Mouse (Mus musculus) cerebellum, adult 9-10 months (tissue): ENCODE measurements around the gene Sgcg.

Experiments used
- DNase-seq: peaks from one replicate; pipeline ENCODE4 v3.0.0; 2022

Sgcg gene

GRCm38 (mm10) chr14:61258352-61258751 is at the start of gene Sgcg:
Sgcg (minus strand) TSS chr14:61258490.
- no peak for DNase-seq

GRCm38 (mm10) chr14:61303969-61304609 is 45.8 kb upstream of the Sgcg start:
- no peak for DNase-seq

- no peak for DNase-seq
Measured at GRCm38 (mm10) chr14:61302428-61302827, 44.1 kb upstream of the Sgcg start.

DNA sequence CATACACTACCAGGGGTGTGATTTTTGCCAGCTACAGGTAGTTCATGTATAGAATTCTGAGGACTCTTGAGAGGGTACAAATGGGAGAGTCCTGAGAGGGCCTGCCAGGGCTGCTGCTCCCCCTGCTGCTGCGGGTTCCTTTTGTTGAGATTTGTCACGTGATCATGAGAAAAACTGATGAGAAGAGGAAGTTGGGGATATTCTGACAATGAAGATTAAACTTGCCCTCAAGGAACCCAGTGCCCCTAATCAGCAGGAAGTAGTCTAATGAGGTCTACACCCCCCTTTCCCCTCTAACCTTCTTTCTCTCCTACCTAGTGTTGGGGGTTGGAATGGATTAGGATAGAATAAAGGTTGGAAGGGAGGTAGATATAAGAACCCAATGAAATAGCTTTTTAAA is 43.0 kb upstream of the Sgcg start:
- DNase-seq = no peak

DNA sequence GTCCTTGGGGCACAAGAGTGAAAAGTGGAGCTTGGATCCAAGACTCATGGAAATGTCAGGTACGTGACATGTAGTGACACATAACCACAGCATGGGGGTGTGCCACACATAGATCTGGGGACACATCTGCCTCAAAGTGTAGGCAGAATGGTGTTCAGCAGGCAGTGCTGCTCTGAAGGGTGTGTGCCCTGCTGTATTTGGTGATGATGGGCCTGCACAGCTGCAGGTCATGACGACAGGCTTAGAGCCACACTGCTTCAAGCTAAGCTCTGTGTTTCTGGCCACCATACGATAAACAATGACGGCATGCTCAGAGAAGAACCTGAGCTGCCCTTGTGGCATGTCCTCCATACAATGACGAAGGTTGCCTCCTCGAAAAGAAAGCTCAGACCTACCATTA is 41.5 kb upstream of the Sgcg start:
- no peak for DNase-seq

DNA sequence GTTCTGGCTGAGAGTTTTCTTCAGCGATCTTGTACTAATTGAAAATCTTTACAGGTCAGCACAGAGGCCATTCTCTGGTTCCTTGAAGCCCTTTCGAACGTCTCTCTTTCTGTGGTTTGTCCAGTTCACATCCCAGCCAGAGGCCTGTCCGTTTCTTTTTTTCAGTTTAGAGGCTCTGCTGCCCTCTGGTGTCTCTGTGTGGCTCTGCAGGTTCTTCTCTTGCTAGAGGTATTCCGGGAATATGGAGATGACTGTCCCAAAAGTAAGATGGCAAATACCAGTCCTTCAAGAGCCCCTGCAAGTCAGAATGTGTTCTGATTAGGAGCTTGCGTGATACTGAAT is 36.4 kb upstream of the Sgcg start:
- peak; percentile 71 for DNase-seq

GRCm38 (mm10) chr14:61293884-61294737 is 35.8 kb upstream of the Sgcg start:
- DNase-seq = peak; percentile 78

GRCm38 (mm10) chr14:61290664-61291063 is 32.4 kb upstream of the Sgcg start:
- DNase-seq = no peak

DNA sequence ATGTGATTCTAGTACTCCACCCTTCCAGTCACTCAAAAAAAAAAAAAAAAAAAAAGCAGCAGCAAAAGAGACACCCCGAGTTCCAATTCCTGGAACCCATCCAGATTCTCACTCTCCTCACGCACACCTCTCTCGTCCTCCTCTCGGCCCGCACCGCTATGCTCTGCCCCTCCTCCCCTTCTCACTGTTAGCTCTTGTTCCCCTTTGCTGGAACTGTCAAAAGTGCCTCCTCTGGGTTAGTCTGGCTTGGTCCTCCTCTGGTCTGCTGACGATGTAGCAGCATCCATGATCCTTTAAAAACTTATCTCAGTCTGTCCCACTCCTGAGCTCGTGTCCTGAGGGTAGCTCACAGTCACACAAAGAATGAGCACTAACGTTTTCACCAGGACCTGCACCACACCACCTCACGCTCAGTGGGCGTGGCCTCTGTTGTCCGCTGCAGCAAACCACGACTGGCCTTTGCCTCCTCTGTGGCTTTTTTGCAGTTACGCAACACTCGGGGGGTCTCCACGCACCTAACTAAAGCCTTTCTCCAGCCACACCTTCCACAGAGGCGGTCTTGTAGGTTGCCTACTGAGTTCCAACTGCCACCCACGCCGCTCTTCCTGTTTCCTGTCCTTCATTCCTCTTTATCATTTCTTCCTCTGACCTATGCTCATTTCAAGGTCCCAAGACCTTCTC is 30.5 kb upstream of the Sgcg start:
- no peak for DNase-seq

- DNase-seq = no peak
Measured at GRCm38 (mm10) chr14:61278676-61279300, 20.5 kb upstream of the Sgcg start.

- DNase-seq = no peak
Measured at GRCm38 (mm10) chr14:61277285-61277684, 19.0 kb upstream of the Sgcg start.

DNA sequence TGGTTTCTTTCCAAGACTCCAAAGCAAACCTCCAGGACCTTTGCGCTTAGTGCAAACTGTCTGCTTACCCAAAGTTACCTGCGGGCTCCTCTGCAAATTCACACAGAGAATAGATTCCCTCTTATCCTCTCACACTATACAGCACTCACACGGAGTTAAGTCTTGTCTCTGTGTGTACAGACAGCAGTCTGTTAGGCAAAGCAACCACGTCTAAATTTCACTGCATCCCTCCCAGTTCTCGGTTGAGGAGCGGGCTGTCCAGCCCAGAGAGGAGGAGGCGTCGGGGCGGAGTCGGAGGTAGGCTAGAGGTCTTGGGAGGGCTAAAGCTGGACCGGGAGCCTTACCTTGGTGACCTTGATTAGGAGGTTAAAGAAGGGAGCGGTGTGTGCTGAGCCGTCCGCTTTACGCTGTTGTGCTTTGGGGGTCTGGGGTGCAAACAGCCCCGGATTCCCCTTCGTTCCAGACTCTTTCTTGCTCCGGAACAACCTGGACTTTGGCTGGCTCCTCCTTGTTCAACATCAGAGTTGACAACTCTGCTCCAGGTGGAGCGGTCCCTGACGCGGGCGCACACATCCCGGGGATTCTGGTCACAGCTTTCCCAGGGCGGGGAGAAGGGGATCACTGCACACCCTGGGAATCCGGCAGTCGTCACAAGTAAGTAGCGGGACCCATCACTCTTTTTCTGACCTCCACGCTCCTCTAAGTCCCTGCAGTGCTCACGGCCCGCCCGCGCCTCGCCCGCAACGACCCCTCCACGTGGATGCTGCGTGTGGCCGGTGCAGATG is 16.3 kb upstream of the Sgcg start:
- no peak for DNase-seq

DNA sequence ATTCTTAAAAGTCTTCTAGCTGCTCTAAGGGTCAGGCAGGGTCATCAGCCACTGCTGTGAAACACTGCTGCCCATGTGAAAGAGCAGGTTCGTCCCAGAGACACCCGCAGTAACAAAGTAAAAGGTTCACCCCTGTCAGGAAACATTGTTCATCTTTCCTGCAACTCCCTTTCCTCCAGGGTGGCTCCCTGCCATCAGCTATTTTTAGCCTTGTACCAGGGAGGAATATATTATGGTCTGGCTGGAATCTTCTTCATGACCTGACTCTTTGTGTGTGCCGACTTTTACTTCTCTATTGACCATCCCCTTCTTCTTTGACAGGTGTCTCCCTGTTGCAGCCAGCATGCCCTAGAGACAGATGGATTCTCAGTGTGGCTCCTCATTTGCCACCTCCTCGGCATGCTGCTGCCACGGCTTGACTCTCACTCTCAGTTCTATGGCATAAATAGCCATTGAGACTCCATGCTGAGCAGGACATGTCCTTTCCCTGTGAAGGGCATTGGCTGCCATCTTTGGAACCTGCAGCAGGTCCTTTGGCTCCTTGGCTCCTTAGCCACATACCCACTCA is 9.7 kb upstream of the Sgcg start:
- peak; percentile 80 for DNase-seq

DNA sequence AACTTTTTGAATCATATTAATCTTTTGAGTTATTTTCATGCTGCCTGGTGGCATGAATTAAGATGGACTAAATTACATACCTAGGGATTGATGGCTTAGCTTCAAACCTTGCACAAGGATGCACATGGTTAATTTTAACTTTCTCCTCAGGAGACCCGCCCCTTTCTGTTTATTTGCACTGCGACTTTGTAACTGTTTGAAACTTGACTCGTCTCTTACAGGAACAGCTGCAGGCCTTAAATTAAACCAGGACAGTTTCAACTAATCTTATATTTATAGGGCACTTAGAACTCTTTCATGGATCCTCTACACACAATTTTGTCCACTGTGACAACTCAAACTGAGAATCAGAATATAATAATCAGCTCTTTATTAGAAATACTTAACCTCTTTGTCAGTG is 794 bp upstream of the Sgcg start:
- DNase-seq = no peak

DNA sequence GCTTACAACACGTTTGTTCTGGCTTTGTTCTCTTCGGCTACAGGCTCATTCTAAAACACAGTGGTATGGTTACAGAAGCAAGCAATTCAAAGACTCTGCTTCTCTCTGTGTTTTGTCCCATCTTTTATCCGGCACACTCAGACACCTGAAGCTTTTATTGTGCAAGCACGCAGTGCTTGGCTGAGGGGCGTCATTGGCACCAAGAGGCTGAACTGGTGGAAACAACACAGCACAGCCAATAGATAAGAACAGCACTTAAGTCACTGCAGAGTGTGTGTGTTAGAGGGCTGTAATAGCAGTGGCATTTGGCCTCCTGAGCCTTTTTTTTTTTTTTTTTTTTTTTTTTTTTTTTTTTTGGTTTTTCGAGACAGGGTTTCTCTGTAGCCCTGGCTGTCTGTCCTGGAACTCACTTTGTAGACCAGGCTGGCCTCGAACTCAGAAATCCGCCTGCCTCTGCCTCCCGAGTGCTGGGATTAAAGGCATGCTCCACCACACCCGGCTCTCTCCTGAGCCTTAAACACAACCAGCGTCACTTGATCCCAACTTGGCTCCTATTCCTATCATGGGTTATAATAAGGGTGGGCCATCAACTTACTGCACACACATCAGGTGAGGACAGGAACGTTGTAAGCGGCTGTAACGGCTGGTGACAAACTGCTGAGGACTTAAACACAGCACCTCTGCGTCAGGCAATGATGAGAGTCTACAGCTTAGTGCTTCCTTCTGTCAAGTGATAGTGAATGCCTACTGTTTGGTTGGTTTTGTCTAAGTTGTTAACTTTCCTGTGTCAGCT is 5.5 kb downstream of the Sgcg start:
- DNase-seq = no peak

GRCm38 (mm10) chr14:61246444-61246843 is 11.8 kb downstream of the Sgcg start:
- DNase-seq = no peak

GRCm38 (mm10) chr14:61242611-61243010 is 15.7 kb downstream of the Sgcg start:
- no peak for DNase-seq

- no peak for DNase-seq
Measured at GRCm38 (mm10) chr14:61238751-61239150, 19.5 kb downstream of the Sgcg start.

GRCm38 (mm10) chr14:61237101-61237654 is 21.1 kb downstream of the Sgcg start:
- DNase-seq = no peak

GRCm38 (mm10) chr14:61235846-61236474 is 22.3 kb downstream of the Sgcg start:
- DNase-seq = no peak
